Mouse (Mus musculus) kidney, postnatal 0 days (tissue): ENCODE data around the gene Cog4. TPM values are rescaled to one million over a fixed set of nuclear protein-coding genes. Genes with fewer than 3 reads are reported as not detected.
"Not testable (repeated sequence)": the region's sequence is repeated elsewhere in the genome, so short reads cannot be mapped to it uniquely, and the experiment has no call there.

Experiments
- ATAC-seq: fragments of 200-750 bp; cut with Nextera tagmentation; replicated peaks from 2 replicates; pipeline ENCODE4 v1.8.0; 2017; ENCODE audit warnings: low read depth, moderate number of reproducible peaks, moderate TSS enrichment, moderate library complexity; ENCODE audit not compliant: low FRiP score
- DNase-seq: peaks from one replicate; pipeline ENCODE4 v3.0.0-alpha.2; 2016; ENCODE audit warnings: low spot score
- H3K27ac ChIP-seq: fragments of 300-500 bp; sonication (generic); 2 replicates; pipeline ENCODE4 v1.5.1; 2014; ENCODE audit warnings: mild to moderate bottlenecking
- H3K27me3 ChIP-seq: fragments of 300-500 bp; sonication (generic); 2 replicates; pipeline ENCODE4 v1.6.1; 2014; ENCODE audit warnings: low read length, mixed read lengths; ENCODE audit not compliant: insufficient read depth
- H3K36me3 ChIP-seq: fragments of 300-500 bp; sonication (generic); 2 replicates; pipeline ENCODE4 v1.6.1; 2014; ENCODE audit warnings: low read length, mixed read lengths; ENCODE audit not compliant: insufficient read depth
- H3K4me1 ChIP-seq: fragments of 300-500 bp; sonication (generic); replicated peaks from 2 replicates; pipeline ENCODE4 v1.6.1; 2014; ENCODE audit warnings: antibody characterized with exemption, low read length, mixed read lengths; ENCODE audit not compliant: insufficient read depth
- H3K4me2 ChIP-seq: fragments of 300-500 bp; sonication (generic); 2 replicates; pipeline ENCODE4 v1.6.1; 2014; ENCODE audit warnings: mild to moderate bottlenecking, low read length, moderate library complexity, mixed read lengths
- H3K4me3 ChIP-seq: fragments of 300-500 bp; sonication (generic); replicated peaks from 2 replicates; pipeline ENCODE4 v1.5.1; 2014; ENCODE audit warnings: low read depth, low read length
- H3K9ac ChIP-seq: fragments of 300-500 bp; sonication (generic); 2 replicates; pipeline ENCODE4 v1.6.1; 2014; ENCODE audit warnings: low read depth, low read length
- H3K9me3 ChIP-seq: fragments of 300-500 bp; sonication (generic); replicated peaks from 2 replicates; pipeline ENCODE4 v1.6.1; 2016; ENCODE audit warnings: low read length, inconsistent platforms, mixed read lengths
- CTCF ChIP-seq: IDR thresholded peaks from 2 replicates; pipeline ENCODE4 v1.5.1; 2016; ENCODE audit warnings: antibody characterized with exemption, low read depth, mild to moderate bottlenecking, moderate library complexity
- WGBS: fragments of 180-500 bp; shearing (Covaris S2); extraction: QIAGEN DNeasy Blood & Tissue Kit; methylation state at CpG from one replicate; pipeline ENCODE4 v1.1.7; 2014; 5-methylcytosine and 5-hydroxymethylcytosine counted together
- polyA plus RNA-seq: library from polyadenylated mRNA; unstranded; fragments of >200 nt; fragmentation: Nextera tagmentation; extraction: Ambion mirVana; gene quantifications from 2 replicates; pipeline ENCODE4 v1.2.1, GENCODE M21; 2015

Gene Cog4
- polyA plus RNA-seq, 1 experiment from 2014 or later: 47.2 TPM

GRCm38 (mm10) chr8:110925691-110926140, 79.3 kb downstream of the Cog4 start:
- WGBS: 71% methylated on average over 8 of the region's 8 CpGs
- Histone ChIP-seq H3K9me3 (no peaks in the 10 kb centered on the region), H3K27me3 (no peaks in the 10 kb centered on the region), H3K9ac (no peak overlapping the region), H3K4me2 (no peak overlapping the region), H3K4me1 (peaks cover 14% of the 10 kb centered on the region; the same call in 1 of the 2 replicates), H3K27ac (no peak overlapping the region), H3K36me3 (no peaks in the 10 kb centered on the region), H3K4me3 (no peak overlapping the region)
- no peak for TF ChIP-seq CTCF
- DNase-seq (no peak), ATAC-seq (no peak)

GRCm38 (mm10) chr8:110926690-110927089, 80.3 kb downstream of the Cog4 start:
- no peak overlapping the region for H3K4me3 ChIP-seq
- H3K9me3 ChIP-seq: no peaks in the 10 kb centered on the region
- H3K27ac ChIP-seq: no peak overlapping the region
- peaks cover 6% of the 10 kb centered on the region; the same call in 1 of the 2 replicates for H3K4me1 ChIP-seq
- H3K9ac ChIP-seq: no peak overlapping the region
- no peaks in the 10 kb centered on the region for H3K27me3 ChIP-seq
- WGBS: 38% methylated on average over 5 of the region's 5 CpGs
- no peak overlapping the region for H3K4me2 ChIP-seq
- no peaks in the 10 kb centered on the region for H3K36me3 ChIP-seq
- ATAC-seq: no peak
- TF ChIP-seq CTCF: no peak
- DNase-seq: peak; percentile 59

GRCm38 (mm10) chr8:110928435-110928834, 82.0 kb downstream of the Cog4 start:
- Histone ChIP-seq H3K4me2 (no peak overlapping the region), H3K36me3 (no peaks in the 10 kb centered on the region), H3K27ac (no peak overlapping the region), H3K27me3 (no peaks in the 10 kb centered on the region), H3K4me3 (no peak overlapping the region), H3K9ac (no peak overlapping the region), H3K4me1 (0 out of 2 replicates have a peak, but pooled peaks cover 3% of the 10 kb centered on the region), H3K9me3 (no peaks in the 10 kb centered on the region)
- WGBS: 69% methylated on average over 7 of the region's 7 CpGs
- no peak for ATAC-seq
- DNase-seq: no peak
- no peak for TF ChIP-seq CTCF

GRCm38 (mm10) chr8:110929066-110929465, 82.7 kb downstream of the Cog4 start:
- ATAC-seq (no peak), DNase-seq (no peak)
- Histone ChIP-seq H3K9me3 (no peaks in the 10 kb centered on the region), H3K9ac (no peak overlapping the region), H3K4me2 (no peak overlapping the region), H3K4me3 (no peak overlapping the region), H3K4me1 (0 out of 2 replicates have a peak, but pooled peaks cover 3% of the 10 kb centered on the region), H3K36me3 (no peaks in the 10 kb centered on the region), H3K27ac (no peak overlapping the region), H3K27me3 (no peaks in the 10 kb centered on the region)
- no peak for TF ChIP-seq CTCF
- 81% methylated on average over 5 of the region's 5 CpGs for WGBS

GRCm38 (mm10) chr8:110929672-110930071, 83.3 kb downstream of the Cog4 start:
- H3K27ac ChIP-seq, ATAC-seq, DNase-seq, H3K4me3 ChIP-seq, H3K9me3 ChIP-seq, H3K27me3 ChIP-seq, H3K4me1 ChIP-seq, H3K9ac ChIP-seq, H3K36me3 ChIP-seq, H3K4me2 ChIP-seq: not testable (repeated sequence)
- WGBS: 92% methylated on average over 6 of the region's 8 CpGs

- WGBS: 58% methylated on average over 12 of the region's 12 CpGs
- ATAC-seq (peak; percentile 21; the same call in 1 of the 2 replicates), DNase-seq (peak; percentile 70)
- H3K36me3 ChIP-seq: no peaks in the 10 kb centered on the region
- no peak for TF ChIP-seq CTCF
- no peak overlapping the region for H3K9ac ChIP-seq
- H3K4me3 ChIP-seq: no peak overlapping the region
- H3K27ac ChIP-seq: no peak overlapping the region
- 0 out of 2 replicates have a peak, but pooled peaks cover 3% of the 10 kb centered on the region for H3K4me1 ChIP-seq
- H3K4me2 ChIP-seq: no peak overlapping the region
- H3K27me3 ChIP-seq: no peaks in the 10 kb centered on the region
- H3K9me3 ChIP-seq: no peaks in the 10 kb centered on the region
Observed at GRCm38 (mm10) chr8:110931176-110931939, 85.0 kb downstream of the Cog4 start.

Other genes with a start within 250 kb of the Cog4 start
- 14.9 and 16.1 TPM in 2 replicates for gene Vac14, start 228.0 kb upstream of the Cog4 start, polyA plus RNA-seq
- 8.7 and 12.4 TPM in 2 replicates for gene Mtss1l, start 125.1 kb upstream of the Cog4 start, polyA plus RNA-seq
- 5.2 and 7.5 TPM in 2 replicates for gene Il34, start 40.7 kb upstream of the Cog4 start, polyA plus RNA-seq
- gene Sf3b3, start 187 bp downstream of the Cog4 start, polyA plus RNA-seq: 80.1 and 89.4 TPM in 2 replicates
- gene Fuk, start 55.9 kb downstream of the Cog4 start, polyA plus RNA-seq: 10.1 and 10.7 TPM in 2 replicates
- 15.1 and 17.2 TPM in 2 replicates for gene St3gal2, start 73.3 kb downstream of the Cog4 start, polyA plus RNA-seq
- gene Ddx19a, start 151.2 kb downstream of the Cog4 start, polyA plus RNA-seq: 13.3 and 13.7 TPM in 2 replicates
- 4.4 and 4.8 TPM in 2 replicates for gene Ddx19b, start 185.2 kb downstream of the Cog4 start, polyA plus RNA-seq
- gene Aars, start 186.5 kb downstream of the Cog4 start, polyA plus RNA-seq: 39.6 and 42.2 TPM in 2 replicates
- gene Exosc6, start 209.7 kb downstream of the Cog4 start, polyA plus RNA-seq: 29.8 and 37.6 TPM in 2 replicates
- 76.6 and 89.9 TPM in 2 replicates for gene Clec18a, start 245.8 kb downstream of the Cog4 start, polyA plus RNA-seq
- 8.5 and 9.7 TPM in 2 replicates for gene Pdpr, start 248.0 kb downstream of the Cog4 start, polyA plus RNA-seq